Mouse (Mus musculus) ovary, adult 18-20 months (tissue): Measurements from ENCODE around the gene Rdh16f1.
"Not testable (repeated sequence)": the region's sequence is repeated elsewhere in the genome, so short reads cannot be mapped to it uniquely, and the experiment has no call there.

Experiments used
- DNase-seq: peaks from one replicate; pipeline ENCODE4 v3.0.0; 2022; ENCODE audit warnings: low spot score, mixed read lengths

Gene Rdh16f1

DNA sequence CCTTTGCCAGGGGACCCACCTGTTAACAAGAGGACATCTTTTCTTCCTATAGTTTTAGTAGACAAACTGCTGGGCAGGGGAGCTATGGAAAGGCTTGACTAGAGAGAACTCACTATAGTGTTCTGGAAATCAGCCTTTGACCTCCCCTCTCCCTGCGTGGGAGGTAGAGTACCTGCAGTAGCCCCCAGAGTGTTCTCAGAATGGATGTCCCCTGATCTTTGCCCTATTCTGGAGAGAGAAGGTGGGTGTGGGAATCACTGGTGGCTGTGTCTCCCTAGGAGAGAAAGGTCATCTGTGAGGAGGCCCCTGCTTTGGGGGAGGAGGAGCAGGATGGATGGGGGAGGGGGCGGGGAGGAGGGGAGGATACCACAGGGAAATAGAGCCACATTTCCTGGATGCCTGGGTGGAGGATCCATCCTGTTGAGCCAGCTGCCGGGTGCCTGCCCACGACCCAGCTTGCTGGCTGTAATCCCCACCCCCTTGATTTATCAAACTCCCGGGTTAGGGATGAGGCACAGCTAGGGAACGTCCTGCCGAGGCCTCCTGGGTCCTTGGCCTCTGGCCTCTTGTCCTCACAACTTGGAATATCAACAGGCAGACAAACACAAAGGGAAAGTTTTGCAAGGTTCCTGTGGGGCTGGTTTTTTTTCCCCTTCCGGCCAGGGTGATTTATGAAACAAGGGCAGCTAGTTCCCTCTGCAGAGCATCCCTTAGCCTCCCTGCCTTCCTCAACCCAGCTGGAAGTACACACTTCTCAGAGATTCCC is 10.6 kb upstream of the Rdh16f1 start:
- peak; percentile 62 for DNase-seq

DNA sequence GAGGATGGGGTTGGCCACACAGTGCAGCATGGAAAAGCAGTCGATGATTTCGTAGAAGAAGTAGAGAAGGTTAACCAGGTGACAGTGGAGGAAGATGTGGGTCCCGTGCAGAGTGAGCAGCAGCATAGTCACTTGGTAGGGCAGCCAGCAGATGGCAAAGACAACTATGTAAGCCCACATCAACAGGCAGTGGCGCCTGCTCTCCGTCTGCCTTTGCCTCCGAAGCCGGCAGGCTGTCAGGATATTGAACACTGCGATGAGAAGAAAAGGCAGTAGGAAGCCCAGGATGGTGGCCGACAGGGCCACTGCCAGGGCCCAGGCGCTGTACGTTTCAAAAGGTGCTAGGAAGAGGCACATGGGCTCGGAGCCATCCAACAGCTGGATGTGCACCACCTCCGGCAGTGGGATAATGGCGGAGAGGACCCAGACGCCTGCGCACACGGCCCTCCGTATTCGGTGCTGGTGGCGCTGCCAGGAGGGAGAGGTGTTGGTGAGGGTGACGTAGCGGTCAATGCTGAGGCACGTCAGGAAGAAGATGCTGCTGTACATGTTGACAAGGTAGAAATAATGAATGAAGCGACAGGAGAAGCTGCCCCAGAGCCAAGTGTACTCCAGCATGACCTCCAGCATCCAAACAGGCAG is 9.3 kb upstream of the Rdh16f1 start:
- no peak for DNase-seq

DNA sequence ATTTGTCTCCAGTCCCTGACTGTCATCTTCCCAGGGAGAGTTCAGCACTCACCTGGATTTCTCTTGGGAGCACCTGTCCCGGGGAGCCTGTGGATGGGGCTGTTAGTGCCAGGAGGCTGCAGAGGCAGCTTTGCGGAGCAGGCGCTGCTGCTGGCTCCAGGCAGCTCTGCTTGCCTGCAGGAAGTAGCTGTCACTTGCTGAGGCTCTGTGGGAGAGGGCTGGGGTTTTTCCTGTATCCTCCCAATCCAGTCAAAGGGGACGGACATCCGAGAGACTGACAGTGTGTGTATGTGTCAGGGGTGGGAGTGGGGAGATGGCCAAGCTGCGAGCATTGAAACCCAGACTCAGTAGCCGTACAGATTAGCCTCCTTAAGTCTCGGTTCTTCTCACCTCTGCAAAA is 8.0 kb upstream of the Rdh16f1 start, which contains the start of gene Gpr182:
Gene Gpr182, minus strand, starts transcription at position 185 of the 400 bp plus-strand sequence.
- DNase-seq: no peak

DNA sequence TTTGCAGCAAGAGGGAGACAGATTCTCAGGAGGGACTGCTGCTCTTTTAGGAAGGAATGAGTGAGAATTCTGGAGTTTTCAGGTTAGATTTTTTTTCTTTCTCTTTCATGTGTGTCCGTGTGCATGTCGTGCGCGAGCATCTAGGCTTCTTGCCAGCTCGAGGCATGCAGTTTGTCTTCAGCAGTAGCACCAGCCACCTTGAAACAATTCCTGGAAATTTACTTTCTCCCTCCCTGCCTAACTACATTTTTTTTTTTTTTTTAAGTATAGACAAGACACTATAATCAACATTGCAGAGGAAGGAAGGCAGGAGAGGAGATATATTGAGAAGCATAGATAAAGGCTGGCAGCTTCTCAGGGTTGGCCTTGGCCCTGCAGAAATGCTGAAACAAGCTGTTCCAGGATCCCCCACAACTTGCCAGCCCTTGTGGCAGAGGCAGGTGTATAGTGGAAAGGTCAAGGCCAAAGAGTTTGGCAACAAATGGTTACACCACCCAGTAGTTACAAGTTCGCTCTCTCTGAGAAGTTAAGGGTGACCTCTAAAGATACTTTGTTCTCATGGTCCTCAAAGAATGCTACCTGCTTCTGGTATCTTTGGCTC is 4.9 kb upstream of the Rdh16f1 start:
- DNase-seq: peak; percentile 57

DNA sequence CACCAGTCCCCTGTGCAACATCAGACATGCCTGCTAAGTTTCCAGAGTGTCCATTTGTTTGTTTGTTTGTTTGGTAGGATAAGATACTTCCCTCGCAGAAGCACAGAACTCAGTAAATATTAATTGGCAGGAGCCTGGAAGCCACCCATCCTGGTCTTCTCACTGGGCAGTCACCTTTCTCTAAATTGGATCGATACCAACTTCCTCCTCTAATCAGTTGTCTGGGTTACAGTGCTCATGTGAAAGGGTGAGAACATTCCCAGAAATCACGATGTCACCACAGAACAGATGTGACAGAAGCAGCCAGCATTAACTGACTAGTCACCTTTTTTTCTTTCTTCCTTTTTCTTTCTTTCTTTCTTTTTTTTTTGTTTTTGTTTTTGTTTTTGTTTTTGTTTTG is 4.3 kb upstream of the Rdh16f1 start:
- no peak for DNase-seq

DNA sequence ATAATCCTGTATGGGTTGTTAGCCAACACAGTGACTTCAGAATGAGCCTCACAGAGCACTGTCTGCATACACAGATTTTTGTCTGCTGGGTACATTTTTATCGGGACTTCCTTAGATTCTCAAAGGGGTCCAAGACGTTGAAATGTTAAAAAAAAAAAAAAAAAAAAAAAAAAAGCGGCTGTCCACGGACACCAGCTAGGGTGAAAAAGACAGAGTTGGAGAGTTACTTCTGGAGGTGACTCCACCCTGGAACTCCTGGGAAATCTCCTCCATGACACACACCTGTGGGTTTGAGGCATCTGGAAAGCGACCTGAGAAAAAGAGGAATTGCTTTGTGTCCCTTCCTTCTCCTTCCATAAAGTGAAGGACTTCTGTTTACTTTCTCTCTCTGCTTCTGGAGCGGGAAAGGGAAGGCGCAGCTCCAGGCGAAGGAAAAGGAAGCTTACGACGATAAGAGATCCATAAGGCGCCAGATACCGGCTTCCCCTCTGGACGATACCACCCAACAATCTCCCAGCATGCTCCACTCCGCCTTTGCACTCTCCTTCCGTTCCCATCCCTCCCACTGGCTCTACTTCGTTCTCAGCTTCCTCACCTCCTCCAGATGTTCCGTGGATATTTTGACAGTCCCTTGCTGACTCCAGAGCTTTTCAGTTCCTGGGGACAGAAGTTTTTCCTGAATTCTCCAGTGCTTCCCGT is 3.7 kb upstream of the Rdh16f1 start:
- DNase-seq: no peak

DNA sequence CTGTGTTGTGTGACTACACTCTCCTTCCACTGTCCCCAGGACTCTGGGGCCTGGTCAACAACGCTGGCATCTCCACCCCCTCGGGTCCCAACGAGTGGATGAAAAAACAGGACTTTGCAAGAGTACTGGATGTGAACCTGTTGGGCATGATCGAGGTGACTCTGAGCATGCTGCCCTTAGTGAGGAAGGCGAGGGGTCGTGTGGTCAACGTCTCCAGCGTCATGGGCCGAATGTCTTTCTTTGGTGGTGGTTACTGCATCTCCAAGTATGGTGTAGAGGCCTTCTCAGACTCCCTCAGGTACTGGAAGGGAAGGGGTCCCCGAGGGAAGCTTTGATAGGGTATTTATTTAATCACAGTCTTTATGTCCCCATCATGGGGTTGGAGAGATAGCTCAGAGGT is 3.3 kb downstream of the Rdh16f1 start:
- DNase-seq: not testable (repeated sequence)

DNA sequence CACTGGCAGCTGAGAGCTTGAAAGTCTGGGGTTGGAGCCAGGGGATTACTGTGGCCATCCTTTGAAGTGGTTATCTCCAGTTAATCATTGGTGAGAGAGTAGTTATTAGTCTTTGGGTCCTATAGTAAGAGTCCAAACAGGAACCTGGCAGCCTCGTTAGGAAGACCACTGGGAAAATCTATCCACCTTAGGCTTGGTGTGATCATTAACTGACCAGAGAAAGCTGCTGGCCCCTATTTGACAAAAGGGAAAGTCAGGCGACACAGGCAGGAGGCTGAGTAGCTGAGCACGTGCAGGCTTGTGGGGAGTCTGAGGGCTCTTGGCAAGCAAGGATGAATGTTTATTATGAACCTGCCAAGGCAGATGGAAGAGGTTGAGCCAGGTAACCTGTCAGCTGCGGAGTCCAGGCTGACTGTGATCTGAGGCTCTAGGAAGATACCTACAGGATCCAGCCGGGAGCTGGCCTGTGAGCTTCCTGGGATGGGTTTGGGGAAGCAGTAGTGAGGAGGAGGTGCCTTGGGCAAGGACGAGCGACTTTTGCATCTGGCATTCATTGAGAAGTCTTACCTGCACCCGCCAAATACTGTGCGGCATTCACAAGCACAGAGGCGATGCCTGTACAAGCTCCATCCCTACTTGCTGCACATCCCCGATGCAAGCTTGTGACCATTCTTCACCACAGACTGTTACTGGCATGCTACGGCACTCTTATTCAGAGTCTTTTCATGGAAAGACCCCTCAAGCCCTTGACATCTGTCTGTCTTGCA is 4.5 kb downstream of the Rdh16f1 start:
- DNase-seq: no peak

DNA sequence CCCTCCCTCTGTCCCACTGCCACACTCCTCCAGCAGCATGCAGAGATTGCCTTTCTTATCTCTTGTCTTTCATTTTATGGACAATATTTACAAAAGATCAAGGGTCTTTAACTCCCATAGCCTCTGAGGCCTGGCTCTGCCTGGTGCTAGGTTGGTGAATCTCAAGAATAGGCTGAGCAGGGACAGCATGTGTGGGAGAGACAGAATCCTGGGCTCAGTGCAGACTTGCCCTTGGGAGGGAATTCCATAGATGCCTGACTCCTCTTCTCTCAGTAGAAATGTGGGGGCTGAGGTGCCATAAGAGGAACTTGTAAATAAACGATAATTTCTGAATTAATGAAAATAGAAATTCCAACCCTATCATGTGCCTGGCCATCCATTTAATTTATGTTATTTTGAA is 7.0 kb downstream of the Rdh16f1 start:
- DNase-seq: no peak

DNA sequence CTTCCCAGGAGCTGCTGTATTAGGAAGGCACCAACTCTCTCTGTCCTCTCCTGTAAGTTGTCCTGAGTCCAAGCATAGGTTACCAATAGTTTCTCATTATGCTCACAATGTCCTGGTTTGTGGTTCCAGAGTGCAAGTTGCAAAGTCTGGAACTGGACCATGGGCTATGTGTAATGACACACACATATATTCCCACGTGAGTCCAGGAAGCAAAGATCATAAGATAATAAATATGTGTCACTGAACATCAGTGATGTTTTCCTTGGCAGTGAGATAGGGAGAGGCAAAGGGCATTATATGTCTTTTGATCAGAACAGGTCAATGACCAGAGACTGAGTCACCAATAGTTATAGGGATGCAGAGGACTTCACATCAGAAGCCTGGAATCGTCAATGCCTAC is 16.4 kb downstream of the Rdh16f1 start, which contains the start of gene Rdh9:
Gene Rdh9, plus strand, starts transcription at position 376 of the 400 bp plus-strand sequence.
- DNase-seq: no peak

DNA sequence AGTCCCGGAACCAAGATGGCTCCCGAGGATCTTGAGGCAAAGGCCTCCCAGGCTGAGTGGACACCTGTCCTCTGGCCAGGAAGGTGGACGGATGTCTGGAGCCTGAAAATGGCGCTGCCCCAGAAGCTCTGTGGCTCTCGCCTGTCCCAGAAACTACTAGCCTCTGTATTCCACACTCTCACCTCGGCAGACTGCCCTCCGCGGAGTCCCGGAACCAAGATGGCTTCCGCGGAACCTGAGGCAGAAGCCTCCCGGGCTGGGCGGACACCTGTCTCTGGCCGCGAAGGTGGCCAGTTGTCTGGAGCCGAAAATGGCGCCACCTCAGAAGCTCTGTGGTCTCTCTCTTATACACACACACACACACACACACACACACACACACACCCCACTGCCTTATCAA is 22.7 kb downstream of the Rdh16f1 start:
- not testable (repeated sequence) for DNase-seq

DNA sequence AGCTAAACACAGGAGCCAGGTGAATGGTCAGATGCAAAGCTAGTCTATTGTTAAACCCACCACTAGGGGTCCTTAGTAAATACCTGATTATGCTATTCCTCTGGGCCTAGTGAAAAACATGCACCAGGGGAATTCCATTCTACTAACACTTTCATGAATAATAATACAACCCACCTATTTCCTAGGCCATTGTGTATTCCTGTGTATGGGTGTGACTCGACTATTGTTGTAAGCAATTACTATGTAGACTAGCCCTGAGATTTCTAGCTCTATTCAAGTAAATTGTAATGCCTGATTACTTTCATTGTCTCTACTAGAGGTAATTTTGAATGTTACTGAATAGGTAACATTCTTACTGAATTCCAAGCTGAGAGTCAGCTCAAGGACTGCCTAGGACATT is 25.8 kb downstream of the Rdh16f1 start:
- not testable (repeated sequence) for DNase-seq

DNA sequence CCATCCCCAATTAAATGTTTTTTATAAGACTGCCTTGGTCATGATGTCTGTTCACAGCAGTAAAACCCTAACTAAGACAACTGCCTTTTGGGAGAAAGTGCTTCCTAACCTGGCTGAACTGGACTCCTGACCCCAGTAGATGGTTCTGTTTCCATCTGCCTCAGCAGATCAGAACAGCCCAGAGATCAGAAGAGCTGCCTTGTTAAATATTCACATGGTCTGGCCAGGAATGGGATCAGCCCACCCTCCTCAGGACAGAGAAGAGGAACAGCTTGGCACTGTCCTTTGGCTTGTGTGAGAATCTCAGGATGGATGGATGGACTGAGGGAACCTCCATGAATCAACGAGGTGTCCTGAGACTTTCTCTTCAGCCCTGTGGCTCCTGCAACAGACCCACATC is 39.7 kb downstream of the Rdh16f1 start:
- no peak for DNase-seq

DNA sequence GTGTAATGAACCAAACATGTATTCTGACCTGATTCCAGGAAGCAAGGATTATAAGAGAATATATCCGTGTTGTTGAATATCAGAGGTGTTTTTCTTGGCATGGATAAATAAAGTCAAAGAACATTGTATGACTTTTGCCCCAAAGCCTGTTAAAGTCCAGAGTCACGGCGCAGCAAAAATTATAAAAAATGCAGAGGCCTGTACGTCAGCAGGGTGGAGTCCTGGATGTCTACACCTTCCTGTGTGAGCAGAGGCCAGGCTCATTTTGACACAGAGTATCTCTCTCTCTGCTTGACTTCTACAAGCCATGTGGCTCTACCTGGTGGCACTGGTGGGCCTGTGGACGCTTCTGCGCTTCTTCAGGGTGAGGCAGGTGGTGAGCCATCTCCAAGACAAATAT is 41.3 kb downstream of the Rdh16f1 start, which contains the start of gene Rdh16:
Gene Rdh16, plus strand, starts transcription at position 262 of the 400 bp plus-strand sequence.
- DNase-seq: no peak

DNA sequence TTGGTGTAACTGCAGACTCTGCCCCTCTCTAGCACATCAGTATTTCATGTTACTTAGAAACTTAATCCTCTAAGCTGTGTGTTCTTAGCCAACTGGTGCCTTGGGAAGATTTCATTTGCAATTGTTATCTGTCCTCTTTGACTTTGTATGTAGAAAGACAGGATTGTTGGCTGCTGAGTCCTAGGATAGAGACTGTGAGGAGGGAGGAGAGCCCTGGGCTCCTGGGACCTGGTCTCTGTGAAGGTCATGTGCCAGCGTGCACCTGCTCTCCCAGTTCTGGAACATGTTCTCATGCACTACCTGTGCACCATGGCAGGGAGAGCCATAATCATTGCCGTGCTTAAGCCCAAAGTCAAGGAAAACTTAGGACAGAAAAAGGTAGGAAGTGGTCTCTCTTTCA is 42.0 kb downstream of the Rdh16f1 start:
- no peak for DNase-seq

DNA sequence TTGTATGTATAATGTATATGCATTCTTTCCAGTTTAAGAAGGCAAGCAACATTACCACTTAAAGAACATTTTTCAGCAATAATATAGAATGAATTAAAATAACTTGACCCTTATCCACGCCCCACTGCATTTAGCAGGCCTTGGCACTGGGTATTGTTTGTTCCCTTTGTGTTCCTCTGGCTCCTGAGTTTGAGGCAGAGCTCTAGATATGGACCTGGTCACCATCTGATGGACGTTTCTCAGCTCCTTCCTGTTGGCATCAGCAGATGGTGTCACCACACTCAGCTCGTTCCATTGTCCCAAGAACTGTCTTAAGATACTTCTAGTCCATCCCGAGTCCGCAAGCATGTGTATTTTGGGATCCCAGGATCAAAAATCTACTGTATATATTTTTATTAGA is 42.6 kb downstream of the Rdh16f1 start:
- DNase-seq: no peak

DNA sequence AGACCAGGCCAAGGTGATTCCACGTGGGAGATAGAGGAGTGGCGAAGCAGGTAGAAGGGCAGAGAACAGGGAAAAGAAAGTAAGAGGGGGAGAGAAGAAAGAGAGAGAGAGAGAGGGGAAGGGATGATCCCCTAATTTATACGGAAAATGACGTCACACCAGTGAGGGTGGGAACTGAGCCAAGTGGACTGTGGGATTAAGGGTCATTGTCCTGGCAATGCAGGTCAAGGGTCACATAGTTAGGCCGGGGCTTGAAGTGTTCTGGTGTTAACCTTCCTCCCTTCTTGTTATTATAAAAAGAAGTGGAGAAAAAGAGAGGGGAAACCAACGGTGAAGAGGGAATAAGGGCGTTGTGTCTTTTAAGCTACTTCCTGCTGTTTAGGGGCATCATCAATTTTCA is 44.8 kb downstream of the Rdh16f1 start:
- DNase-seq: no peak

DNA sequence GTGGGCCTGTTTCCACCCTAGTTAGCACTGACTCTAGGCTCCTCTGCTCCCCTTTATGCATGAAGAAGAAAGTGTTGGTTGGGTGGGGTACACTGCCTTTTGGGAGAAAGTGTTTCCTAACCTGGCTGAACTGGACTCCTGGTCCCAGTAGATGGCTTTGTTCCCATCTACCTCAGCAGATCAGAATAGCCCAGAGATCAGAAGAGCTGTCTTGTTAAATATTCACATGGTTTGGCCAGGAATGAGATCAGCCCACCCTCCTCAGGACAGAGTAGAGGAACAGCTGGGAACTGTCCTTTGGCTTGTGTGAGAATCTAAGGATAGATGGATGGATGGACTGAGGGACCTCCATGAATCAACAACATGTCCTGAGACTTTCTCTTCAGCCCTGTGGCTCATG is 56.3 kb downstream of the Rdh16f1 start:
- no peak for DNase-seq

DNA sequence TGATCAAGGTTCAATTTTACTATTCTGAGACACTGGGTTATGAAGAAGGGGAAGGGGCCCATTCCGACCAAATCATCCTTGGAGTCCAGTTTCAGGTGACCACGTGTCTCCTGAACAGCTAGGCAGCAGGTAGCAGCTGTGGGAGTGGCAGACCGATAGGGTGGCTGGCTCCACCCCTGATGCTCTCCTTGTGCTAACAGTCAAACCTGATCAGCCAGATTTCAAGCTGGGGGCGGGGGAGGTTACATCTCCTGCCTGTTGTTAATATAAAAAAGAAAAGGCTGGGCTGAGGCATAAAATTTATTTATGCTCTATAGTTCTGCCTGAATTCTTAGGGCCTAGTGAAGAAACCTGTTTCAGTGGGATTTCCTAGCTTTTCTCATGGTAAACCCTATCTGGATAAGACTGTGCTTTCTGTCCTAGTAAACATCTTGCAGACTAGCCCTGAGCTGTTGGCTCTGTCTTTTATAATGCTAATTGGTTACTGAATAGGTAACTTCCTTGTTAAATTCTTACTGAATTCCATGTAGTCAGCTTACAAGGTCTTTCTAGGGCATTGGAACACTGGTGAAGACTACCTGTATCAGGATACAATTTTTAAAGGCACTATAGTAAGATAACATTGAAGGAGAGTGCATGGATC is 57.8 kb downstream of the Rdh16f1 start:
- not testable (repeated sequence) for DNase-seq

DNA sequence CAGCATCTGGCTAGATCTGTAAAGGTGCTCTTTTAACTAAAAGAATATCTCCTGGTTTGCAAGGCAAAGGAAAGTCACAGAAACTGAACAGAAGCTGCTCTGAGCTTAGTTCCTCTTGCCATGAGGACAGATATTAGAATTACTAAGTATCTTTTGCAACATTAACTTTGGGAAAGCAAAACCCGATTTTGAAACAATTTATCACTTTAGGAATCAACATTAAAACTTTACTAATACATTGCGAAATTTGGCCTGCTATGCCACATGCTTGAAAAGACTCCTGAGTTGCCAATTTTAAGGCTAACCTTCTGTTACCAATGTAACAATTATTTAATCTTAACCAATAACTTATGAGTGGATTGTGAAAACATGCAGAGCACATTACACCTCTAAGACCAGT is 62.2 kb downstream of the Rdh16f1 start:
- DNase-seq: not testable (repeated sequence)

DNA sequence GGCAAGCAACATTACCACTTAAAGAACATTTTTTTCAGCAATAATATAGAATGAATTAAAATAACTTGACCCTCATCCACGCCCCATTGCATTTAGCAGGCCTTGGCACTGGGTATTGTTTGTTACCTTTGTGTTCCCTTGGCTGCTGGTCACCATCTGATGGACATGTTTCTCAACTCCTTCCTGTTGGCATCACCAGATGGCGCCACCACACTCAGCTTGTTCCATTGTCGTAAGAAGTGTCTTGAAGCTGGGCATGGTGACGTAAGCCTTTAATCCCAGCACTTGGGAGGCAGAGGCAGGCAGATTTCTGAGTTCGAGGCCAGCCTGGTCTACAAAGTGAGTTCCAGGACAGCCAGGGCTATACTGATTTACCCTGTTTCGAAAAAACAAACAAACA is 65.8 kb downstream of the Rdh16f1 start:
- no peak for DNase-seq
